Mouse (Mus musculus) bone marrow macrophage, adult 2 months (primary cell): Measurements from ENCODE around the gene Lcmt2.

Source experiments
- CTCF ChIP-seq: IDR thresholded peaks from 2 replicates; pipeline ENCODE4 v1.5.1; 2012; ENCODE audit warnings: low read depth, mild to moderate bottlenecking, low read length, moderate library complexity
- POLR2A ChIP-seq: IDR thresholded peaks from 2 replicates; pipeline ENCODE4 v1.6.1; 2012; ENCODE audit warnings: mild to moderate bottlenecking, low read depth, low read length, borderline replicate concordance

GRCm38 (mm10) chr2:121142415-121142814 is 2.0 kb upstream of the Lcmt2 start:
- TF ChIP-seq CTCF (no peak), POLR2A (no peak)
